Mouse (Mus musculus) heart, embryonic 15.5 days (tissue): ENCODE results near the gene Rwdd2a. TPM values are rescaled to one million over a fixed set of nuclear protein-coding genes. Genes with fewer than 3 reads are reported as not detected.

Source experiments
- ATAC-seq: fragments of 200-750 bp; cut with Nextera tagmentation; replicated peaks from 2 replicates; pipeline ENCODE4 v1.8.0; 2017; ENCODE audit warnings: low read depth, moderate TSS enrichment; ENCODE audit not compliant: insufficient number of reproducible peaks, insufficient read depth, low FRiP score
- H3K27ac ChIP-seq: fragments of 300-500 bp; sonication (generic); 2 replicates; pipeline ENCODE4 v1.5.1; 2015; ENCODE audit warnings: mild to moderate bottlenecking, inconsistent platforms
- H3K27me3 ChIP-seq: fragments of 300-500 bp; sonication (generic); 2 replicates; pipeline ENCODE4 v1.6.1; 2015; ENCODE audit warnings: inconsistent platforms
- H3K36me3 ChIP-seq: fragments of 300-500 bp; sonication (generic); 2 replicates; pipeline ENCODE4 v1.6.1; 2015; ENCODE audit warnings: mild to moderate bottlenecking, inconsistent platforms
- H3K4me1 ChIP-seq: fragments of 300-500 bp; sonication (generic); replicated peaks from 2 replicates; pipeline ENCODE4 v1.6.1; 2015; ENCODE audit warnings: inconsistent platforms
- H3K4me2 ChIP-seq: fragments of 300-500 bp; sonication (generic); 2 replicates; pipeline ENCODE4 v1.6.1; 2015; ENCODE audit warnings: inconsistent platforms, mild to moderate bottlenecking, moderate library complexity
- H3K4me3 ChIP-seq: fragments of 300-500 bp; sonication (generic); 2 replicates; pipeline ENCODE4 v1.5.1; 2015; ENCODE audit warnings: mild to moderate bottlenecking, inconsistent platforms
- H3K9ac ChIP-seq: fragments of 300-500 bp; sonication (generic); 2 replicates; pipeline ENCODE4 v1.6.1; 2015; ENCODE audit warnings: mild to moderate bottlenecking, inconsistent platforms
- H3K9me3 ChIP-seq: fragments of 300-500 bp; sonication (generic); replicated peaks from 2 replicates; pipeline ENCODE4 v1.6.1; 2016; ENCODE audit warnings: inconsistent platforms
- WGBS: fragments of 180-500 bp; shearing (Covaris S2); methylation state at CpG from one replicate; pipeline ENCODE4 v1.1.7; 2015; ENCODE audit warnings: mixed read lengths; 5-methylcytosine and 5-hydroxymethylcytosine counted together
- polyA plus RNA-seq: library from polyadenylated mRNA; unstranded; fragments of >200 nt; fragmentation: Nextera tagmentation; extraction: Ambion mirVana; gene quantifications from 2 replicates; pipeline ENCODE4 v1.2.1, GENCODE M21; 2015

Gene Rwdd2a
- polyA plus RNA-seq, 1 experiment from 2014 or later: 3.7 TPM

DNA sequence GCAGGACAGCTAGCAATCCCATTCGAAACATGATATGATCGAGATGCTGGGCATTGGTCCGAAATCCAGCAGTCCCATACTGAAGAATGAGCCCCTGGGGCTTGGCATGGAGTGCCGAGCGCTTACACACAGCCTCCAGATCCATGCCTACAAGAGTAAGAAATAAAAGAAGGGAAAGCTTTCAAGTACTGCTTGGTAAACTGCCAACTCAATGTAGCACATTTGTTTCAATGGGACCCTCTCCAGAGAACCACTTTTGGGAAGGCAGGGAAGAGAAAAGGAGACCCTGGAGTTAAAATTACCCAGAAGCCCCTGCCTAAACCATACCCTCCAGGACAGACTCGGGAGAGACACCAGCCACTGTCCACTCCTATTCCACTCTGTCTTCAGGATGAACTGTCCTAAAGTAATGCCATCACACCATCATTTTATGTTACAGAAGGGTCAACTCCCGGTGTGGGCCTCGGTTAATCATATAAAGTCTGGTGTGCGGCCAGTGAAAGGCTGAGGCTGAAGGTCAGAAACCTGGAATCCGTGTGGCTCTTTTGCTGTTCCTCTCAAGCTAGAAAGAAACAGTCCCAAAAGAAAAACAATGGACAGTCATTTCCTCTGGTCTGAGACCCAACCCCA lies 1.4 kb upstream of the Rwdd2a start:
- H3K4me2 ChIP-seq: peak overlapping the region; percentile 100
- H3K9me3 ChIP-seq: no peaks in the 10 kb centered on the region
- peaks cover 21% of the 10 kb centered on the region for H3K4me1 ChIP-seq
- H3K27me3 ChIP-seq: no peaks in the 10 kb centered on the region
- H3K36me3 ChIP-seq: peaks cover 14% of the 10 kb centered on the region; the same call in 1 of the 2 replicates
- no peak for ATAC-seq
- H3K9ac ChIP-seq: no peak overlapping the region; the same call in 1 of the 2 replicates
- 74% methylated on average over 10 of the region's 10 CpGs for WGBS
- H3K27ac ChIP-seq: no peak overlapping the region
- H3K4me3 ChIP-seq: peak overlapping the region; percentile 89

DNA sequence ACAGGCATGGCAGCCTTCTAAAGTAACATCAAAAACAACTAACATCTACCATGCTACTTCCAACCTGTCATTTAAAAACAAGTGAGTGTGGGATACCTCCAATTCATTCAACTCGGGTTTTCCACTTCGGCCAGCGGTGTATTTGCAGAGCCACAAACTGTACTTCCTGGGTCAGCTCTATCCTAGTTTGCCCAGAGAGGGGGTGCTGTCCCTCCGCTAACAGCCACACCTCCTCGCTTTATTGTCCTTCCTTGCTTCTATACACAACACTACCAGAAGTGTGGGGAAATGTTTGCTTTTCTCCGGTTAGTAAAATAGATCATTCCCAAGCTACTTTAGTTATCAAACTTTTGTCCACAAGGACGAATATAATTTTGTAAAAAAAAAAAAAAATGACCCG lies 845 bp upstream of the Rwdd2a start:
- Histone ChIP-seq H3K27me3 (no peaks in the 10 kb centered on the region), H3K9me3 (no peaks in the 10 kb centered on the region), H3K4me3 (peak overlapping the region; percentile 89), H3K27ac (0 out of 2 replicates have a peak overlapping the region, but pooled peaks have one; percentile 2), H3K4me2 (peak overlapping the region; percentile 100), H3K4me1 (peaks cover 21% of the 10 kb centered on the region), H3K36me3 (peaks cover 9% of the 10 kb centered on the region; the same call in 1 of the 2 replicates), H3K9ac (peak overlapping the region; percentile 84)
- 11% methylated on average over 8 of the region's 8 CpGs for WGBS
- no peak for ATAC-seq

DNA sequence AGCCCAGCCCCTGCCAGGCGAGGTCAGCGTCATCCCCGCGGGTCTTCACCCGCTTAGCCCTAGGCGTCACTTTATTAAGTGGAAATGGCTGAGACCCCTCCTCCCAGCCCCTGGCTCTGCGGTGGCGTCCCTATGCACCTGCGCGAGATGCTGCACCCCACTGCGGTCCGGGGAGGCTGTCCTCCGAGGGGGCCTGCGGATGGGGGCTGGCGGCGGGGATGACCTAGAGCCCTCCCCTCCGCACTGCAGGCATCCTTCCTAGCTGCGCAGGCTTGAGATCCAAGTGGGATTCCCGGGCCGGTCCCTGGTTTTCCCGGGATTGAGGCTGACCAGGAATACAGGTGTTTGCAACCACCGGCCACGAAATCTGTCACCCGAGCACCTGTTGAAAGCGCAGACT lies 405 bp downstream of the Rwdd2a start:
- ATAC-seq: peak; percentile 21
- peak overlapping the region; percentile 84 for H3K9ac ChIP-seq
- no peaks in the 10 kb centered on the region for H3K27me3 ChIP-seq
- H3K4me1 ChIP-seq: peaks cover 21% of the 10 kb centered on the region
- H3K9me3 ChIP-seq: no peaks in the 10 kb centered on the region
- 0% methylated on average over 25 of the region's 25 CpGs for WGBS
- H3K27ac ChIP-seq: no peak overlapping the region; the same call in 1 of the 2 replicates
- peak overlapping the region; percentile 100 for H3K4me2 ChIP-seq
- H3K4me3 ChIP-seq: peak overlapping the region; percentile 89
- no peaks in the 10 kb centered on the region; the same call in 1 of the 2 replicates for H3K36me3 ChIP-seq

DNA sequence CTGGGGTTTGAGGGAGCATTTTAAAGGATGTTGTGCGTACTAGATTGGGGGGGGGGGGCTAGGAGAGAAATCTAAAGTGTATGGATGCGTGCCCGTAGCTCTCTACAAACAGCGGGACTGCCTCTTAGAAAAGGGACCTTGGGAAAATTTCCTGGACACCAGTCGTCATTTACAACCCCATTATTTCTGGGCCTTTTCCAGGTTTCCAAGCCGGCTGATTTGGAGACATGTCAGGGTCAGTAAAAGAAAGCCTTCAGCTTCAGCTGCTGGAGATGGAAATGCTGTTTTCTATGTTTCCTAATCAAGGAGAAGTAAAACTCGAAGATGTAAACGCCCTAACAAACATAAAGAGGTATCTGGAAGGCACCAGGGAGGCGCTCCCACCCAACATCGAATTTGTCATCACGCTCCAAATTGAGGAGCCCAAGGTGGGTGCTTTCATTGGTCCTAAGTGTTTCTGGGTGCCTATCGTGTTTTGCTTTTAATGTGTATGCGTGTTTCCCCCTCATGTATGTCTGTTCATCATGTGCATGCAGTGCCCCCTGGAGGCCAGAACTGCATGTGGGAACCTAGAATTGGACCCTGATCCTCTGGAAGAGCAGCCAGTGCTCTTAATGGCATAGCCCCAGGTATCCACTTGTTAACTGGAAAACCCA lies 973 bp downstream of the Rwdd2a start:
- H3K27ac ChIP-seq: no peak overlapping the region
- no peak for ATAC-seq
- no peaks in the 10 kb centered on the region for H3K27me3 ChIP-seq
- H3K4me2 ChIP-seq: peak overlapping the region; percentile 100
- peaks cover 21% of the 10 kb centered on the region for H3K4me1 ChIP-seq
- no peaks in the 10 kb centered on the region for H3K9me3 ChIP-seq
- no peaks in the 10 kb centered on the region; the same call in 1 of the 2 replicates for H3K36me3 ChIP-seq
- H3K9ac ChIP-seq: peak overlapping the region; percentile 84; the same call in 1 of the 2 replicates
- WGBS: 11% methylated on average over 13 of the region's 13 CpGs
- H3K4me3 ChIP-seq: peak overlapping the region; percentile 89

DNA sequence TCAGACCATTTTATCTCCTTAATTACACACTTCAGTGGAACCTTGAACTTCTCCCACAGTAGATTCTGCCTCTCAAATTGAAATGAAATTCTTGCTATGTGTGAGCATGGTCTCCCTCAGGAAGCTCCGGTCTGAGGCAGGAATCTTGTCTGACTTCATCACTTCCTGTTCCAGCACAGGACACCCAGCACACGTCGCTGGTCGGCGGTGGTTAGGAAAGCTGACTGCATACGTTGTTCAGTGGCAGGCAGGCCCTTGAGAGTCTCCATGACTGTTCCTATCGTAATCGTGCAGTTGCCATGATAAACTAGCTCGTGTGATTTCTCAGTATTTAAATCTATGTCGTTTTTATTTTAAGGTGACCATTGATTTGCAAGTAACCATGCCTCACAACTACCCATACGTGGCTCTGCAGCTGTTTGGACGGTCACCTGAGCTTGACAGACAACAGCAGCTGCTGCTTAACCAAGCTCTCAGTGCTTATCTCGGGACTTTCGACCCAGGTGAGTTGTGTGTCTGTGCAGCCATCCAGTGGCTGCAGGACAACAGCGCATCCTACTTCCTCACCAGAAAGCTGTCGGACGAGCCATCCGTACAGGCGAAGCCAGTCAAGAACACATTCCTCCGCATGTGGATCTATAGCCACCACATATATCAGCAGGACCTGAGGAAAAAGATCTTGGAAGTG lies 2.0 kb downstream of the Rwdd2a start:
- Histone ChIP-seq H3K9me3 (no peaks in the 10 kb centered on the region), H3K27ac (no peak overlapping the region), H3K27me3 (no peaks in the 10 kb centered on the region), H3K4me1 (peaks cover 21% of the 10 kb centered on the region), H3K4me3 (no peak overlapping the region), H3K9ac (no peak overlapping the region), H3K4me2 (no peak overlapping the region), H3K36me3 (no peaks in the 10 kb centered on the region; the same call in 1 of the 2 replicates)
- 70% methylated on average over 20 of the region's 20 CpGs for WGBS
- no peak for ATAC-seq

DNA sequence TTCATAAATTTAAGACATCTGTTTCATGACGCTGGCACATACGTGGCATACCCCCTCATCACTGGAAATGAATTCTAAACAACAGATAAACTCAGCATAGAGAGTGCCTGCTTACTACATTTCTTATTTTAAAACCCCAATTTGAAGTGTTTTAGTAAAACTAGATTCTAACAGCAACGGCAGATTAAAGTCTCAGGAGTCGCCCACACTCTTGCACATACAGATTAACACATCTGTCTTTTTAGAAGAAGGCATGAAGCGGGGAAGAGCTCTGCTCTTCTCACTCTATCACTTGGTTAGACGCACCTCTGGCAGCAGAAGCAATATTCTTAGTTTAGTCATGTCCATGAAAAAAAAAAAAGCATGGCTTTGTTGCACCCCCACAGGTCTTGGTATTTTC lies 3.4 kb downstream of the Rwdd2a start:
- Histone ChIP-seq H3K4me3 (no peak overlapping the region), H3K4me1 (peaks cover 20% of the 10 kb centered on the region), H3K9me3 (no peaks in the 10 kb centered on the region), H3K36me3 (no peaks in the 10 kb centered on the region), H3K9ac (no peak overlapping the region), H3K27ac (no peak overlapping the region), H3K4me2 (no peak overlapping the region), H3K27me3 (no peaks in the 10 kb centered on the region)
- WGBS: 86% methylated on average over 6 of the region's 6 CpGs
- ATAC-seq: no peak

DNA sequence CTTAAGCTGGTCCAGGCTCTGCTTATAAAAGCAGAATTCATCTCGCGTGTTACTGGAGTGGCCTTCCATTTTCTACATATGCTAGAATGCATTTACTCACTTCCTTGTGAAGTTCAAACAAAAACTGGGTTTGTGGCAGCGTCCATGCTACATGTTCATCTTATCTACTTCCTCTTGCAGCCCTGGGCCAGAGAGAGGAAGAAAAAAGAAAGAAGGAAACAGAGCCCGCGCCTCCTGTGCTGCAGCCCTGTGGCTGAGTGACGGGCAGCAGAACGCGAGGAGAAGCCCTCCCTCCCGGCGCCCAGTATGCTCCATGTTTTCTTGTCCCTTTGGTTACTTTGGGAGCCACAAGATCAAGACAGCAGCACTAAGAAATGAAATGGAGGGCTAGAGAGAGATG lies 7.9 kb downstream of the Rwdd2a start:
- H3K9ac ChIP-seq: no peak overlapping the region

DNA sequence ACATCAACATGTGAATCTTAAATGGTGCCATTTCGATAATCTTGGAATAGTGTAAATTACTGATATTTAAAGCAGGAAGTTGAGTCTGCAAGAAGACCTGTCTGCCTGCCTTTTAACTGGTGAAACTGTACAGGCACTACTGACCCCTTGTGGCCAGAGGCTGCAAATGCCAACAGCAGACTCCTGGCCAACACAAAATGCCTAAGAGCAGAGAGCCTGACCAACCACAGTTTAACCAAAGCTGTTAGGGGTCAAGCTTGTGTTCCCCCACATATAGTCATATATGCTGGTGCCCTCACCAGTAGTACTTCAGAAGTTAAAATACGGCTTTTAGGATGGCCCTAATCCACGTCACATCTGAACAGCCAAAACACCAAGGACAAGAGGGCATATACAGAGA lies 11.9 kb downstream of the Rwdd2a start:
- Histone ChIP-seq H3K4me2 (no peak overlapping the region), H3K27ac (no peak overlapping the region), H3K27me3 (no peaks in the 10 kb centered on the region), H3K9ac (no peak overlapping the region), H3K9me3 (no peaks in the 10 kb centered on the region), H3K4me1 (no peaks in the 10 kb centered on the region), H3K4me3 (no peak overlapping the region), H3K36me3 (no peaks in the 10 kb centered on the region)
- no peak for ATAC-seq
- WGBS: 45% methylated on average over 3 of the region's 3 CpGs

More for the DNA sequence above, 7.9 kb downstream of the Rwdd2a start:
- Histone ChIP-seq H3K27ac (0 out of 2 replicates have a peak overlapping the region, but pooled peaks have one; percentile 12), H3K4me1 (no peaks in the 10 kb centered on the region), H3K36me3 (no peaks in the 10 kb centered on the region), H3K27me3 (no peaks in the 10 kb centered on the region), H3K4me2 (0 out of 2 replicates have a peak overlapping the region, but pooled peaks have one; percentile 18), H3K9me3 (no peaks in the 10 kb centered on the region), H3K4me3 (no peak overlapping the region)
- 66% methylated on average over 10 of the region's 10 CpGs for WGBS
- ATAC-seq: no peak

DNA sequence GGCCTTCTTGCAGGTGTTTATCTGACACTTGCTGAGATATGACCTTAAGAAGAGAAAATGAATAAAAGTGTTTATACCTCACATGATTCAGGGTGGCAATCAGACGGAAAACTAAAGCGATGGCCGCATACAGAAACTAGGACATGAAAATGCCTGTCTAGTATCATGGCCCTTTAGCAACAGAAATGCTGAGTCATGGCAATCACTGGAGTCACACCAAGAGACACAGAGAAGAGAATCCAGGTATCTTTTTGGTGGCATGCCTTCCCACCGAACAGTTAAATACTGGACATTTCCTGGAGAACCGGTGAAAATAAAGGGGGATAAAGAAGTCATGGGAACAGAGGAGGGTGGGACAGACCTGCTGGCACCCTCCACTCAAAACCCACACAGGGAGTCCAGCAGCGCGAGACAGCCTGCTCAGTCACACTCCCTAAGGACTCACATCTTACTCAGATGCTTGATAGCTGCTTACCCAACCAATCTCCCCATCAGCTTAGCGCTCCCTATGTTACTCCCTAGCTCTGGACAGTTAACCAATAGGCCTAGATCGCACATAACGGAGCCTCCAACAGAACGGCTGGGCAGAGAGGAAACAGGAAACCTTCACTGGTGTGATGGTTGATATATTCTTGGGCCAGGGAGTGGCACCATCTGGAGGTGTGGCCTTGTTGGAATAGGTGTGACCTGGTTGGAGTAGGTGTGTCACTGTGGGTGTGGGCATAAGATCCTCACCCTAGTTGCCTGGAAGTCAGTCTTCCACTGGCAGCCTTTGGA lies 15.4 kb downstream of the Rwdd2a start:
- Histone ChIP-seq H3K9ac (no peak overlapping the region), H3K9me3 (no peaks in the 10 kb centered on the region), H3K4me1 (no peaks in the 10 kb centered on the region), H3K4me3 (no peak overlapping the region), H3K27me3 (no peaks in the 10 kb centered on the region), H3K4me2 (no peak overlapping the region), H3K27ac (no peak overlapping the region), H3K36me3 (no peaks in the 10 kb centered on the region)
- 90% methylated on average over 11 of the region's 11 CpGs for WGBS
- ATAC-seq: no peak

DNA sequence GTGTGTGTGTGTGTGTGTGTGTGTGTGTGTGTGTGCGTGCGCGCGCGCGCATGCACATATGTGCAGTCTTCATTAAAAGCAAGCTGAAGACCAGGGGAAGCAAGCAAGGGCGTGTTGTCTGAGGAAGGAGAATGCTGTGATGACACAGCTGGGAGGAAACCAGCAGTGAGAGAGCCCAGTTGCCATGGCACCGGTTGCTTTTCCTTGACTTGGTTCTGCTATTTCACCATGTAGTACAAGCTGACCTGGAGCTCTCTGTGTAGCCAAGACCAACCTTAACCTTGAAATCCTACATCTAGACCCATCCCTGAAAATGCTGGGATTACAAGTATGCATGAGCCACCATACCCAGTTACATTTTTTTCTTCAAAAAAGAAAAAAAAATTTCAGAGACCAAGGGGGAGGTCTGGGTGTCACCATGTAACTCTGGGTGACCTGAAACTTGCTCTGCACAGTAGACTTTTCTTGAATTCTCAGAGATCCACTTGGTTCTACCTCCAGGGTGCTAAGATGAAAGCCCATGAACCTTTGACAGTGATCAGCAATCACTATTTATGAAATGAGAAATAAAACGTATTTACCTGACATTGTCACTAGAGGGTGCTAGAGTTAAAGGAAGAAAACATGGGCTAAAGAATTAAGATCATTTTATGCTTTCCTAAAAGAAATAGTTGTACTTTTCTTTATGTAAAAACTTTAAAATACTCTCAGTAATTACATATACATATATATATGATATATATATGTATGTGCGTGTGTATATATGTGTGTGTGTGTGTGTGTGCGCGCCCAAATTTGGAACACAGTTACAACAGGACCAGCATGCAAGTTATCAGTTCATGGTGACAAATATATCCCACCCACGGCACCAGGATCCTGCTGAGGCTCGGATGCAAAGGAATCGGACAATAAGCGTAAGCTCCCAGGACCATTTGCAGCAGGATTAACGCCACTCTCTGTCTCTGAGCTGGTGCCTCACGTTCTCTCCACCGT lies 21.2 kb downstream of the Rwdd2a start:
- Histone ChIP-seq H3K27ac (peak overlapping the region; percentile 24; the same call in 1 of the 2 replicates), H3K4me2 (peak overlapping the region; percentile 48), H3K4me1 (peaks cover 15% of the 10 kb centered on the region), H3K9me3 (no peaks in the 10 kb centered on the region), H3K4me3 (no peak overlapping the region), H3K27me3 (no peaks in the 10 kb centered on the region), H3K9ac (peak overlapping the region; percentile 40; the same call in 1 of the 2 replicates), H3K36me3 (no peaks in the 10 kb centered on the region)
- 57% methylated on average over 19 of the region's 19 CpGs for WGBS
- ATAC-seq: no peak
